Mouse (Mus musculus) thymus, postnatal 10 days (tissue): ENCODE data around the gene Gm10153.
"Not testable (repeated sequence)": the region's sequence is repeated elsewhere in the genome, so short reads cannot be mapped to it uniquely, and the experiment has no call there.

Source experiments
- DNase-seq, 2 experiments: peaks; one replicate each; pipeline ENCODE4 v3.0.0; 2021; ENCODE audit warnings: low spot score in 2 of 2

The Gm10153 gene

GRCm38 (mm10) chr7:142143506-142144010, 46.6 kb downstream of the Gm10153 start:
- not testable (repeated sequence) for DNase-seq

GRCm38 (mm10) chr7:142140696-142141095, 49.5 kb downstream of the Gm10153 start:
- no peak for DNase-seq
